Mouse (Mus musculus) right cerebral cortex, postnatal 14 days (tissue): ENCODE measurements at regions not wholly inside any gene's neighbourhood (a gene's known extent, or its start where the extent isn't known, plus 50 kb on each side); places are given as distances from the start of the nearest gene placed in this dataset.

ENCODE experiments used
- DNase-seq: peaks from one replicate; pipeline ENCODE4 v3.0.0; 2022

DNA sequence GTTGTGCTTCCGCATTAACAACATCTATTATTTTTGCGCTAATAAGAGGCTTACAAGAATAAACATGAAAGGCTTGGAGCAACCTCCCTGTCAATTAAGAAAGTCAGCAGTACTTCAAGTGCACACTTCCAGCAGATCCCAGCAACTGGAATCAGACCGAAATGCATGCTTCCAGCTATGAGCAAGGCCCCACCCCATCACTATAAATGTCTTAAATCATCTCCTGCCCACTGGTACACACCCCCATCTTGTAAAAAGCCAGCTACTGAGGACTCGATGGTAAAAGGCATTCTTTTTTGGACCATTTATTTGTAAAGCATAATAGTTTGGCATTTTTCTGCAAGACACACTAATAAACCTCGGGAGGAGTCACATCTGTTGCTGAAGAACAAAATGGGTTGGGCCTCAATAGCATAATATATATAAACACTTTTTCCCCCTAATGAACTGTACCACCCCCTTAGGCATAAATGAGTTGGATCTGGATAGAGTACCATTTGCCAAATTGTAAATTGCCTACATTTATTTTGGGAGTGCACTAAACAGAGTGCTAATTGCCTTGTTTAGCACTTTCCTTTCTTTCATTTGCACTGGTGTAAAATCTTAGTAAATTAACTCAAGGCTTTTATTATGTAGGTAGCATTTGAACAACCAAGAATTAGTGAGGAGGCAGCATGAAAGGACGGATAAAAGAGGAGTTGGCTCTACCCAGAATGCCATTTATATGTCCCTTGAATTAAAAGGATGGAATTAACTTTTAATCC lies 371.8 kb downstream of the Nr2f2 start:
- DNase-seq = no peak

DNA sequence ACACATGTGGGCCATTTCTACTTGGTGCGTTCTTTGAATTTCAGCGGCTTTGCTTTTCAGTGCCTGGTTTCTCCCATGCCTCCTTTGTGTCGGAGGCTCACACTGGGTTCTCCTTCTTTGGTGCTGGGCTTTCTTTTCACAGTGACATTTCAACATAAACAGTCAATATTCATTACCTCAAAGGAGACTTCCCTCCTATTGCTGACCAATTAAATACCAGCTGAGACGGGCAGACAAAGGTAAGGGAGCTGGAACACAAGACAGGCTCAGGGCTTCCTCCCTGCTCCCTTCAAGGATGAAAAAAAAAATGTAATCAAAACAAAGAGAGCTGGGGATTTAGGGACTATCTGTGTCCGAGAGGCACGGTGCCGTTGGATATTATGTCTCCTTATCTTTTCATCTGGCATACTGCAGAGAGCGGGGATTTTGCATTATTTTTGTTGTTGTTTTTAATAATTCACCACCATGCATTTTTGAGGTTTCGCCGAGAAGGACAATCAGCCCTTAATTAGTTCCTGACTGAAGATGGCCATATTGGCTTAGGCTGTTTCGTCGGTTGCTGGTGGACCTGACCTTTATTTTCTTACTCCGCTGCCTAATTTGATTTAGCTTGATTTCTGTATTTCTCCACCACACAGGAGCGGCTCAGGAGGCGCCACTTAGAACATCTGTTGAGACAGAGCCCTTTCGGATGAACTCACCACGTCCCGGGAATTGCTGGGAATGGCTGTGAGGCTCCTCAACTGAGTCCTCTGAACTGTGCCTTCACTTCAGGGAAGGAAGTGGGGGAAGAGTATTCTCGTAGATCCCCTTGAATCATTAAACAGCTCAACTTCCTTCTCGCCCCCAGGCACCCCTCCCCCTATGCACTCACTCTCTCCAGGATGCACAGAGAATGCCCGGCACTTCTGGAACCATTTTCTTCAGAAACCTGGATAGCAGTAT lies 373.9 kb downstream of the Nr2f2 start:
- no peak for DNase-seq

DNA sequence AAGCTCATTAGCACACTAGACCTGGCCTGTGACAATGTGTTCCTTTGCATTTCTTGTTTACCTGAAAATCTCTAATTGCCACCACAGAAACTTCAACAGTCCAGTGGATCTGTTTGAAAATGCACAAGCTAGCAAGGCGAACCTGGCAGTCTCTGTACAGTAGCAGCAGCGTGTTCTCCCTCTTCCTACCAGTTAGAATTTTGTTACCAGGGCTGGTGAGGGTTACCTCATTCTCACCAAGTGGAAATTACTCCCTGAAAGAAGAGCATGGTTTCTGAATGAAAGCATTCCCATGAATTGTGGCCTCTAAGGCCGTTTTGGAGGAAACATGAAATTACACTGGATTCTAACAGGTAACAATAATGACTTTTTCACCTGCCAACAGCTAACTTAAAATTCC lies 374.6 kb downstream of the Nr2f2 start:
- no peak for DNase-seq

DNA sequence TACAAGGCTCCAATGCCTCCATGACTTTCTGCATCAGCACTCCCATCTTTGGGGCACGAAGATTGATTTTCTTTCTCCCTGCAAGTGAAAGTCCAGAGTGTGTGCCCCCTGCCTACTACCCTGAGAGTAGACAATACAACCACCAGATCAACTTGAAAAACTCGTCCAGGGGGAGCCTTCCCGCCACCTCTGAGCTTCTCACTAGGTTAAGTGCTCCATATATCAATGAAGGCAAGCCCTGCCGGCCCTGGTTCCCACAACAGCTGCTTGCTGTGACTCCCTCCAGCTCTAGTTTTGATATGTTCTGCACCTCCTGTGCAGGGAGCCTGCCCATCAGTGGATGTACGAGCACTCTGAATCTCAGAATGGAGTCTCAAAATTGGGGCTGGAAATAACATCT lies 377.8 kb downstream of the Nr2f2 start:
- no peak for DNase-seq

DNA sequence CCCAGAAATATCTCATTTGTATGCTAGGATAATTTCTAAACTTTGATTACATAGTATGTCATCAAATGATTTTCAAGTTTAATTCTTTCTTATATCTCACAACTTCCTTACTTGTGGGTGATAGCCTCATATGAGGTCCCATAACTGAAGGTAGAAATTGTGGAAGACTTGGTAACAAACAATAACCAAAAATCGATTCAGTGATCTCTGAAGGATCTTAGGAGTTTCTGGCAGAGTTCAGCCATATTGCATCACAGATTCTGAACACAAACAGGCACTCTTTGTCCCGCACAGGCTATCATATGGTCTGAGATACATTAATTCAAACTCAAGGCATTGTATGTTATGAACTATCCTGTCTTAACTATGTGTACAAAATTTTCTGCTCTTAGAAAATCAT lies 385.2 kb downstream of the Nr2f2 start:
- DNase-seq = no peak

DNA sequence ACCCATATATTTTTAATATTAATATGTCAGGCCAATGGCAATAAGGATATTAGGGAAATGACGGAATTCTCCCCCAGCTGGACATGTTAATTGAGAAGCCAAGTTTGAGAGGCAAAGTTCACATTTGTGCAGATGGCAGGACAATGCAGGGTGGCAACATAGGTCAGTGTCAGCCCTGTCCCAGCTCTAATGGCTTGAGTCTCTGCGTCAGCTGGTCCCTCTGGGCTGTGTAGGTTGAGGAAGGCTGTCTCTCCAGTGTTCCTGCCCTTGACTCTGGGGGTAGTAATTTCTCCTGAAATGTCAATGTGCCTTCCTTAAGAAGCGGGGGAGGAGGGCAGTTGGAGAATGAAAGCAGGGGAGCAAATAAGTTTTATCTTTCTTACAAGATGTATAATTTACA lies 390.2 kb downstream of the Nr2f2 start:
- no peak for DNase-seq

DNA sequence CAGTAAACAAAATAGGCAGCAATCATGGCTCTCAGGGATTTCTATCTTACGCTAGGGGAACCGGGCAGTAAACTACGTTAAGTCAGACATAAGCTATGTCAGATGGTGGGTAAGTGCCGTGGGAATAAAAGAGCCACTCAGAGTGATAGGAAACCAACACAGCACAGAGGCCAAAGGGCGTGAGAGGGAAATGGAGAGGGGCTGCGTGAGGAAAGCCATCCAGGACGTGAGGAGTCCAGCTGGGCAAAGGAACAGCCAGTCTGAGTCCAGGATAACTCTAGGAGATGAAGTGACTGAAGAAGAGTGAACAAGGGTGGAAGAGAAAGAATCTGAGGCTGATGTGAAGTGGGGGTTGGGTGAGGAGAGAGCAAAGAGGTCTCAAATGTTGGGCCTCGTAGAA lies 402.5 kb downstream of the Nr2f2 start:
- no peak for DNase-seq

DNA sequence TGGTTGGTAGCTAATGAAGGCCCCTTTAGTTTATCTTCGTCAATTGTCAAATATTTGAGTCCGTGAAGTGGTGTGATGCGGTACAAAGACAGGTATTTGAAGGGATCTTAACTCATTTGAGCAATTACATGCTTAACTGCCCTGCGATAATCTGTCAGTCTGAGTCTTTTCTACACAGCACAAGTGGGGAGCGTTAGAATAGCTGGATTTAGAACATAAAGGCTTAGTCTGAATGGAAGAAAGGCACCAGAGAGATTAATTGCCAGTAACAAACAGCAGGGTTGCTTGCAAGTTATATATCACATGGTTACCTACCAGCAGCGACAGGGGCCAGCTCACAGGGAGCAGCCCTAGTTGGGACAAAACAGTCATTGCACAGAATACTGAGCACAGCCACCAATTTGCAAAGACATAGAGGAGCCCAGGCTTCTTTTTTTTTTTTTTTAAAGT lies 416.3 kb downstream of the Nr2f2 start:
- no peak for DNase-seq

DNA sequence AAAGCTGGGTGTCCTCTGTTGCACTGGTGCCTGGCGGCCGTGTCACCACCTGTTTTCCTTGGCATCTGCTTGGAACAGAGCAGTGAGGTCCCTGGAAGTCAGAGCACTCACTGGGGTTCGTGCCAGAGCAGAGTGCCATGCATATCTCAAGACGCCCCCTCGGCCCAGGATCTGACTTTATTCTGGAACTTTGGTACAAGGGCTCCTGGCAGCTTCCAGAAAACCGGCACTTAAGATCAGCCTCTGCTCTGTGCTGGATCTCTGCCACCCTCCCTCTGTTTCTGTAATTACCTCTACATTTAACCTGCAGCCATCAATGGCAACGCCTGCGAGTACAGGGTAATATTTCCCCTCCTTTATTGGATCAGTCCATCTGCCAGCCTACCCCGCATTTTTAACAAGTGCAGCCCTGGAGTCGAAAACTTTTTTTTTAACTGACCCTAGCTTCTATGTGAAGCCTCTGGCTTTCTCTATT lies 416.9 kb downstream of the Nr2f2 start:
- no peak for DNase-seq

DNA sequence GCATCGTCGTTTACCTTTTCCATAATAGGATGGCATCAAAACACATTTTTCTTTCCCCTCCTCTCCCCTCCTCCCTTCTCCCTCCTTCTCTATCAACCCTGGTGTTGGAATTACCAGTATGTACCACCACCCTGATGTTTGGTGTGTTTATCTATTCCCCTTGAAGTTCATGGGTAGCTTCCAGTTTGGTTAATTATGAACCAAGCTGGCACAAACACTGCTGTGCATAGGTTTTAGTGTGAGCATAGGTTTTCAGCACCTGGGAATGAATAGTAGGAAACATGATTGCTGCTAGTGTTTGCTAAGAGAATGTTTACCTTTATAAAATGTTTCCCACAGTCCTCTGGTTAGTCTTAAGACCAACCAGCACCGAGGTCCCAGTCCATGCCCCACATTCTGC lies 420.1 kb downstream of the Nr2f2 start:
- no peak for DNase-seq

DNA sequence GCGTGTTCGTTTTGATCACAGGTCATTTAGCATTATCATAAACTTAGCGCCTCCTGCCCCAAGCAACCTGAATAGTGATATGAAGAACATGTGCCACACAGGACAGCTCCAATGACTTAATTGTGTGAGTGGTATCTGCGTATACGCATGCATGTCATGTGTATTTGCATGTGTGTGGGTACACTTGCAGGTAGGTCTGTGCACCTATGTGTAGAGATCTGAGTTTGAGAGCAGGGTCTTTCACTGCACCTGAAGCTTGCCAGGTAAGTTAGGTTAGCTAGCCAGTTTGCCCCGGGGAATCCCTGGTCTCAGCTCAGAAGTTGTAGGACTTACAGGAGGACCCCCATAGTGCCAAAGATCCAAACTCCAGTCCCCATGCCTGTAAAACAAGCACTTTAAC lies 424.7 kb downstream of the Nr2f2 start:
- no peak for DNase-seq

DNA sequence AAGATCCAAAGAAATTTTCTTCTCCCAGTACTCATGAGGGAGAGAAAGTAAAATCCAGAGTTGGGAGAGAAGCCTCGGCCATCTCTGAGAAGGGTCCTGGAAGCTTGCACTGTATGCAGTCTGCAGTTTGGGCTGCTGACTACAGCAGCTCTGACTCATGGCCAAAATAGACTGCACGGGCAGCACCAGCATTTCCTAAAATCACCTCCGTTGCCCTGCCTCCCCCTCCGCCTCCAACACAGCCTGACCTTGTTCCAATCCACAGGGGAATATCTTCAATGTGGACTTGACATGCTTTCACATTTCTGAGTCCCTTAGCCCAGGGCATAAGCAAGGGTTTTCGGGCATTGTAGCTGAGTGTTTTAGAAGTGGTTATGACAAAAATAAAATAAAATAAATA lies 441.3 kb downstream of the Nr2f2 start:
- no peak for DNase-seq

DNA sequence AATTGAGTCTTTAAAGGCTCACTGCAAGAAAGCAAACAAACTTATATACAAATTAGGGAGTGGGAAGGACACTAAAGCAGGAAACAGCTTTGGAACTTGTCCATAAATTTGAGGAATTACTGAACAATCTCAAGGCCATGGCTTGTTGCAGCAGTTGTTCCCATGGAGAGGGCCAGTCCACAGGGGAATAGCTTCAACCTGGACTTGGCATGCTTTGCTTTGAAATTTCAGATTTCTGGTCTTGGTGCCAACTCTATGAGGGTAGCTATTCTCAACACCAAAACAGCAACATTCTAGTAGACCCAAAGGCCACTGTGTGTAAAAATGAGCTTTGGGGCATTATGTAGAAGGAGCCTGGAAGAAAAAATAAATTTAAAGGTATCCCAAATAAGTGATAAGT lies 442.0 kb downstream of the Nr2f2 start:
- no peak for DNase-seq

DNA sequence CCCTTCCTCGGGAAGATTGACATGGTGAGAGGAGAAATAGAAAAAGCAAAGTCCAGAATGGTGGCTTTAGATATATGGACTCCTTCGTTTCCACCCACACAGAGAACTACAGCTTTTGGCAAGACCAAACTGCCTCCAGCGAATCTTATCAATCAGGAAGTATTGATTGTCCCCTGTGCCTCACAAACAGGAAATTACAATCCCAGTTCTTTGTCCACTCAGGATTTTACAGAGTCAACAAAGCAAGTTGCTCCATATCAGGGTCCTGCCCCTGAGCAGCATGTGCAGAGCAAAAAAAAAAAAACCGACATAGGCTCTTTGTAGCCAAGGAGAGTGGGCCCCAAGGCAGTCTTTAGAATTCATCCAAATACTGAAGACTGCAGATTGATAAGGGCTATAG lies 454.8 kb downstream of the Nr2f2 start:
- no peak for DNase-seq

DNA sequence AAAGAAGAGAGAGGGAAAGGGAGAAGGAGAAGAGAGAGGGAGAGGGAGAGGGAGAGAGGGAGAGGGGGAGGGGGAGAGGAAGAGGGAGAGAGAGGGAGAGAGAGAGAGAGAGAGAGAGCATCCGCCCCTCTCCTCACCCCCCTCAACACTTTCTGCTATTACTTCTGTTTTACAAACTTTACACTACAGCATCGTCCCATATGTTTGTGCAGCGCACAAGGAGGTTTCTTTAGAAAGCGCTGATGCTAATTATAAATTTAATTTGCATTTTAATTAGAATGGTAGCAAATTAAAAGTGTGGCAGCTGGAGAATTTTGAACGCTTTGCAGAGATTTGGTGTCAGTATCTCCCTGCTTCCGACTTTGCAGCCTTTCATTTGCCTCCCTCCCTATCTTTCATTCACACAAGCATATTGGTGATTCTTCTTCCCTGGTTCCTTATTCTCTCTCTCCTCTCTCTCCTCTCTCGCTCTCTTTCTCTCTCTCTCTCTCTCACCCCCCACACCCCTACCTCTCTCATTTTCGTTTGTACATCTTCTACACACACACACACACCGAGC lies 476.0 kb downstream of the Nr2f2 start:
- no peak for DNase-seq

DNA sequence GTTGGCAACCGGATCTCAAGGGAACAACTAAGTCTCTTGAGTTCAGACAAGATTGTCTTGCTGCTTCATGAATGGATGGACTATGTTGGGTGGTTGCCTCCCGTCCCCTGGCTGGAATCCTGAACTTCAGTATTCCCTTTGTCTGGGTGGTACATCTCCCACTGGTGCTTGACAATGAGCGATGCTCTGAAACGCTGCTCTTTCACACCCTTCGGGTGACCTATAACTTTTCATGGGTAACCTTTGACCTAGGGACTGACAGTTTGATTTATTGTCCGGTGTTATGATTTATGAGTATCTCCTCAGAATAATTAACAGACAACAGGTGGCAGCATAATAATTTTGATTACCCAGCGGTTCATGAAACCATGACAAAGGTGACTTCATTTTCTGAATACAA lies 478.3 kb downstream of the Nr2f2 start:
- no peak for DNase-seq

DNA sequence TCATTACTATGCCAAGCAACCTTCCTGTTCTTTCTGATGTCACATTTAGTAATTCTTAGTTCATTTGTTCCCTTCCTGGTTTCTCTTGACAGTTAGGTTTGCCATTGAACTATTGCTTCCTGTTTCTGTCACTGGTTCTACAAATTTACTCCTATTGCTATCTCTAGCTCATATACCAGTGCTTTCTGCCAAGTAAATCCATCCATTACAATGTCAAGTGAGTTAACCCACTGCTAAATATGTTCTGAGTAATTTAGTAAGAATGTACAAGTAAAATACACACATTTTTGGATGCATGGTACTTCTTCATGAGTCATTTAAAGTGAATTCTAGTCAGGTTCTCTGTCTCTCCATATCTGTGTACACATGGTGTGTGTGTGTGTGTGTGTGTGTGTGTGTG lies 489.5 kb downstream of the Nr2f2 start:
- no peak for DNase-seq

DNA sequence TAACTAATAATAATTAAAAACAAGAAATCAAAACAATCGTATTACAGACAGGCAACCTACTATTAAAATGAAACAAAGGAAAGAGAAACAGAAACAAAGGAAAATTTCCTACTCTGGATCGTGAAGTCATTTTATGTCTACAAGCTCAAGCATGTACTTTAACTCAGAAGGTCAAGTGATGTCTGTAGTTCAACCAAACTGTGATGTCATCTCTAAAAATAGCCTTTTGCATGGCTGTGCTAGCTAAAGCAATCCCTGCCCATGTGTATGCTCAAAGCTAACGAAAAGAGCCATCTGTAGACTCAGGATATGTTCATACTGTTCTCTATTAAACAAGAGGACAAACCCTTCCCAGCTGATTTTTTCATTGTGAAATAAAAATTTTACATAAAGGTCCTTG lies 500.7 kb downstream of the Nr2f2 start:
- DNase-seq = no peak

DNA sequence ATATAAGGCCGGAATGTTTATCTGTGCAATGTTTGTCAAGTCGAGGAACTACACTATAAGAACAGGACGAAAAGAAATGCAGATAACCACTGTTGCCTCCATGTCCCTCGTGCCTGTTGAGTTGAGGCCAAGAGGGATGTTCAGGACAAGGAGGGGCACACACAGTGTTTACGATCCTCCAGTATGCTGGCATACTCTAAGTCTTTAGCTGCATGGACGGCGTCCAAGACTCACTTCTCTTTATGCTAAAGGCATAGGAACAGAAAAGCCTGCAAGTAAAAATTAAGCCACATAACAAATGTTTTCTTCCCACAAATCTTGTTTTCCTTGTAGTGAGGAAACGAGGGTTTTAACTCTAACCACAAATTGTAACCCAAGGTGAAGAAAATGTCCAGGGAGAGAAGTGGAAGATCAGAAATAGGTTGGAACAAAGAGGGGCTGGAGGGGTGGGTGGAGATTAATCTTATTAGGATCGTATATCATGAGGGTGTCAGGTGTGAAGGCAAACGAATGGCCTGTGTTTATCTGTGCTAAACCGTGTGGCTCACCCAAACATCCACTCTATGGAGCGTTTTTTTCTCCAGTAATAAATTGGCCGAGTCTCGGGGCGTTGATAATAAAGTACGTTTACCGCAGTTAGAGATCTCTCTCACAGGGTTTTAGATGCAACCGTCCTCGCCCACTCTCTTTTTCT lies 521.8 kb downstream of the Nr2f2 start:
- DNase-seq = peak; percentile 23

DNA sequence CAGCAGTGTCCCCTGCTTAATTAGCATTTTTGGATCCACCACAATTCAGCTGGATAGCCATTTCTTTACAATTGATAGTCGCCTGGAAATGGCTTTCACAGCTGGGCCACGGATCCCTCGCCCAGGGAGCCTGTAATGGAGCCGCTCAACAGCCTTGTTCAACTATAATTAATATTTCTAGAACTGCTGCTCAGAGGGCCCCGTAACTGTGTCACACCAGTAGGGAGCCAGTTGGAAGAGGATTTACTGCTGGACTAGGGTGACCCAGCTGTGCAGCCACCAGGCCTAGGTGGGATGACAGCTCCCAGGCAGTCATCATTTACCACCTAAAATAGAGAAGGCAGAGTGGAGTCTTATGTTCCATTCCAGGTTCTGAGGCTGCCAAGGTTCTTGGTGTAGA lies 529.2 kb downstream of the Nr2f2 start:
- no peak for DNase-seq

DNA sequence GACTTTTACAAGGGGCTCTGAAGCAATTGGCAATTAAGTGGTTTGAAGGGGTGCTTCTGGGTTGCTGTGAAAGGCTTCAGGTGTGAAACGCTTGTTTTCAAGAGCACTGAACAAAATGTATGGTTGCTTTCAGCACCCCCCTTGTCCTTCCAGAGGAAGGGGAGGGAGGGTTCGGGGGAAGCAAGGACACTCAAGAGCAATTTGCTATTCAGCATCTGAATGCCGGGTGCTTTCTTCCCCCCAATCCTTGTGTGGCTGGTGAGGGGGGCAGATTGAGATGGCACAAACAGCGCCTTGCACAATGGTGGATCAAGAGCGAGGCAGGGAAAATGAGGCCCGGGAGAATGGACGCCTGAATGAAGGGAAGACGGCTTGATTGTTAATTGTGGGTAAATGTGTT lies 539.3 kb downstream of the Nr2f2 start:
- no peak for DNase-seq

DNA sequence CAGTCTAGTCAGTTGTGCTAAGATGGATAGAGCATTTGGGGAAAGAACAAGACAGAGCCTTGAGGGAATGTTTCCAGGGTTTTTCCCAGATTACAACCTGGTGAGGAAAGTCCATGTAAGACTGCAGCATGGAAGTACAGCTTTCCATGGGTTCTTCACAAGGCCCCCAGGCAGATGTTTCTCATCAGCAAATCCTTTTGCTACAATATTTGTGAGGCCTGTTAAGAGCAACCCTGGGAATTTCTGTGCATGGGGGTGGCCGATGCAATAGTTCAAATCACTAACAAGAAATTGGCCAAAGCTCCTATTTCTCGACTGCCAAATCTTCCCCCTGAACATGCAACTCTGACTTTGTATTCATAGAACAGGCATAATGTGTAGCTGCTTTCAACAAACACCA lies 546.0 kb downstream of the Nr2f2 start:
- DNase-seq = no peak

DNA sequence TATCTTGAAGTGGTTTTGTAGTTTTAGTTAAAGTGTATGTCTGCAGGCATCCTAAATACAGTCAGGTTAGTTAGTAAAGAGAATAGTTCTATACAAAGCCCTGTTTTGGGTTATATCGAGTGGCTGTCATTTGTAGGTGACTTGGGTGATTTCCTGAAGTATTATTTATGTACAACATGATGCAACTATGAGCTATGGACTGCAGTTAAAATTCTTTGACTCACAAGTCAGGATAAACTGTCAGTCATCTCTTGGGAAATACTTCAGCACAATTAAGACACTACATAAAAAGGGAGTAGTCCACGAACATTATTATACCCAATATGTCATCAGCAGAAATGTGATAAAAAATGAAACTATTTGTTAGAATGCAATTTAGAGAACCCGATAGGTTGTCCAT lies 554.2 kb downstream of the Nr2f2 start:
- DNase-seq = no peak
